Mouse (Mus musculus): ENCODE data around the gene Gm973.

- TF ChIP-seq EP300 (IDR thresholded peaks at IDR 0.05; ENCODE audit: low read length) (no peak), RCOR1 (conservative IDR thresholded peaks at IDR 0.05; ENCODE audit: low read depth, low read length) (no peak), ZNF384 (IDR thresholded peaks at IDR 0.05; ENCODE audit: low read depth, low read length) (no peak), CTCF (conservative IDR thresholded peaks at IDR 0.05 in 1 of 2, IDR thresholded peaks at IDR 0.05 in 1 of 2; ENCODE audit: low read depth in 2 of 2, low read length in 2 of 2) (no peak)
These were observed 27.1 kb upstream of the Gm973 start for GRCm38 (mm10) chr1:59488991-59489390.

All from CH12.LX (cell line).